Mouse (Mus musculus) hindbrain, embryonic 13.5 days (tissue): Measurements from ENCODE around the gene Adrm1. TPM values are rescaled to one million over a fixed set of nuclear protein-coding genes. Genes with fewer than 3 reads are reported as not detected.
A peak's percentile ranks its signal among the peaks of the same experiment; 100 is the strongest.

Experiments
- ATAC-seq: fragments of 200-750 bp; cut with Nextera tagmentation; 2 replicates; pipeline ENCODE4 v1.8.0; 2017; ENCODE audit warnings: moderate TSS enrichment; ENCODE audit not compliant: low FRiP score
- H3K27ac ChIP-seq: fragments of 300-500 bp; sonication (generic); 2 replicates; pipeline ENCODE4 v1.5.1; 2015; ENCODE audit warnings: inconsistent platforms, mild to moderate bottlenecking, moderate library complexity
- H3K27me3 ChIP-seq: fragments of 300-500 bp; sonication (generic); 2 replicates; pipeline ENCODE4 v1.6.1; 2015; ENCODE audit warnings: mild to moderate bottlenecking, inconsistent platforms
- H3K36me3 ChIP-seq: fragments of 300-500 bp; sonication (generic); 2 replicates; pipeline ENCODE4 v1.6.1; 2015; ENCODE audit warnings: mild to moderate bottlenecking, inconsistent platforms
- H3K4me1 ChIP-seq: fragments of 300-500 bp; sonication (generic); replicated peaks from 2 replicates; pipeline ENCODE4 v1.6.1; 2015; ENCODE audit warnings: inconsistent platforms
- H3K4me2 ChIP-seq: fragments of 300-500 bp; sonication (generic); 2 replicates; pipeline ENCODE4 v1.6.1; 2015; ENCODE audit warnings: inconsistent platforms, mild to moderate bottlenecking, moderate library complexity
- H3K4me3 ChIP-seq: fragments of 300-500 bp; sonication (generic); 2 replicates; pipeline ENCODE4 v1.5.1; 2015; ENCODE audit warnings: mild to moderate bottlenecking, inconsistent platforms
- H3K9ac ChIP-seq: fragments of 300-500 bp; sonication (generic); 2 replicates; pipeline ENCODE4 v1.6.1; 2015; ENCODE audit warnings: mild to moderate bottlenecking, inconsistent platforms
- H3K9me3 ChIP-seq: fragments of 300-500 bp; sonication (generic); 2 replicates; pipeline ENCODE4 v1.6.1; 2016; ENCODE audit warnings: inconsistent platforms
- WGBS: fragments of 180-500 bp; shearing (Covaris S2); methylation state at CpG from one replicate; pipeline ENCODE4 v1.1.7; 2015; 5-methylcytosine and 5-hydroxymethylcytosine counted together
- polyA plus RNA-seq: library from polyadenylated mRNA; unstranded; fragments of >200 nt; fragmentation: Nextera tagmentation; extraction: Ambion mirVana; gene quantifications from 2 replicates; pipeline ENCODE4 v1.2.1, GENCODE M21; 2015

Gene Adrm1
- polyA plus RNA-seq, 1 experiment from 2014 or later: 208 TPM

DNA sequence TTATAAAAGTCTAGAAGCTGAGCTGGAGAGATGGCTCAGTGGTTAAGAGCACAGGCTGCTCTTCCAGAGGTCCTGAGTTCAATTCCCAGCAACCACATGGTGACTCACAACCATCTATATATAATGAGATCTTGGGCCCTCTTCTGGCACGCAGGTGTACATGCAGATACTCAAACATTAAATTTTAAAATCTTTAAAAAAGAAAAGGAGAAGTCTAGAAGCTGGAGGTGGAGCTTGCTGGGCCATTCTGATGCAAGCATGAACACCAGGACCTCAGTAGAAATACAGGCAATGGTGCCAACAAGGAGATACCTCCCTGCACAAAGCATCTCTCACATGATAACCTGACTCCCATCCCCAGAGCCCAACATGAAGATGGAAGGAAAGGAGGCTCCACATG is 37.7 kb downstream of the Adrm1 start:
- Histone ChIP-seq H3K9me3 (no peaks in the 10 kb centered on the region), H3K36me3 (no peaks in the 10 kb centered on the region), H3K9ac (no peak overlapping the region), H3K4me3 (no peak overlapping the region), H3K27me3 (no peaks in the 10 kb centered on the region), H3K4me2 (no peak overlapping the region), H3K27ac (no peak overlapping the region), H3K4me1 (peaks cover 34% of the 10 kb centered on the region)
- ATAC-seq: no peak
- WGBS: 70% methylated on average over 1 of the region's 1 CpGs

DNA sequence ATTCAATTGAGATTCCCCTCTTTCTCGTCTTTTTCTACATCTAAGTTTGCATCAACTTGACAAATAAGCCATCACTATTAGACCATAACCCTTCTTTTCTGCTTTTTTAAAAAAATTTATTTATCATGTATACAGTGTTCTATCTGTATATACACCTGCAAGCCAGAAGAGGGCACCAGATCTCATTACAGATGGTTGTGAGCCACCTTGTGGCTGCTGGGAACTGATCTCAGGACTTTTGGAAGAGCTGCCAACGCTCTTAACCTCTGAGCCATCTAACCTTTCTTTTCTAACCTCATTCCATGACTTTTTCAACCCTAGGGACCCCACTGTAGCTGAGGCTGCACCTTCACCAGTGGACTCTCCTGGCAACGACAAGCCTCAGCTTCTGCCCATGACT is 41.0 kb downstream of the Adrm1 start:
- Histone ChIP-seq H3K4me2 (no peak overlapping the region), H3K27ac (no peak overlapping the region), H3K4me3 (no peak overlapping the region), H3K36me3 (no peaks in the 10 kb centered on the region), H3K9ac (no peak overlapping the region), H3K4me1 (peaks cover 17% of the 10 kb centered on the region), H3K9me3 (no peaks in the 10 kb centered on the region), H3K27me3 (no peaks in the 10 kb centered on the region)
- no peak for ATAC-seq
- 98% methylated on average over 3 of the region's 3 CpGs for WGBS

DNA sequence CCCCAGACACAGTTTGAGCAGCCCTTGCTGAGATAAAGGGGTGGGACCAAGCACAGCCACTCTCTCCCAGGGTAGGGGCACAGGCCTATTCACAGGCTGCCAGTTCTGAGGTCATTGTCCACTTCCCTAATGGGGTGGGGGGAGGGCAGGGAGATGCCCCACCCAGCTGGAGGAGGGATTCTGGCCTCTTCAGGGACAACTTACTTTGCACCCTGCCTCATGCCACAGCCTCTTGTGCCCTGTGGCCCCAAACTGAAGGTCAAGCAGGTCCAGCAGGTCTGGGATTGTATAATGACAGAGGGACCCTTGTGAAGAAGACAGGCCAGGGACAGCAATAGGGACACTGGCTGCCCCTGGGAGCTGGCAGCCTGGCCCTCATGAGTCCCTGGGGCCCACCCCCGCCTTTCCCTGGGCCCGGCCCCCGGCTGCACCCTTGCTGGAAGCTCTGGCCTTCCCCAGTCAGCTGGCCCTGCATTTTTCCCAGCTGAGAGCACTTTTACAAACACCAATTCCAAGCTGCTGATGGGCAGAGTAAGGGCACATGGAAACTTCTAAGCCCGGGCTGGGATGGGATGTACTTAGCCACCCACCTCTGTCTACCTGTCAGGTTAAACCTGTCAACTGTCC is 43.2 kb downstream of the Adrm1 start:
- no peak overlapping the region for H3K27ac ChIP-seq
- H3K4me3 ChIP-seq: no peak overlapping the region
- no peaks in the 10 kb centered on the region for H3K36me3 ChIP-seq
- no peak overlapping the region for H3K9ac ChIP-seq
- H3K4me2 ChIP-seq: no peak overlapping the region
- 86% methylated on average over 4 of the region's 4 CpGs for WGBS
- no peaks in the 10 kb centered on the region for H3K9me3 ChIP-seq
- no peaks in the 10 kb centered on the region for H3K27me3 ChIP-seq
- no peak for ATAC-seq
- H3K4me1 ChIP-seq: peaks cover 24% of the 10 kb centered on the region

DNA sequence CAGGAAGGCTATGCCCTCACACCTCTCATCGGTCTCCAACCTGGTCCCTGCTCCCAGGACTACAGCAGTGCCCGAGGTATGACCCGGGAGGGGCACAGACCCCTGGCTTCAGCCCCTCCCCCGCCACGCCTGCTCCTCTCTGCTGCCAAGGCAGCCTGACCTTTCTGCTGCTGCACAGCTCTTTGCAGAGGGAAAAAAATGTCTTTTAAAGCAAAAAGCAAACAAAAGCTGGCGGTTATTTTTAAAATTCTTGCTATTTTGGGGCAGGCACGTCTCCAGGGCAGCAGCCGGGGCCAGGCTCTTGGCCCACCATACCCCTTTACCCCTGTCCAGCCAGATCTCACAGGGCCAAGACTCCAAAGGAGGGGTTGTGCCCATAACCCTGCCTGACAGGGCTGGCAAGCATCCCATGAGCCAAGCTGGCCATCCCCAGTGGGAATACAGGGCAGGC is 43.8 kb downstream of the Adrm1 start:
- no peak overlapping the region; the same call in 1 of the 2 replicates for H3K9ac ChIP-seq
- H3K4me1 ChIP-seq: peaks cover 24% of the 10 kb centered on the region
- no peak overlapping the region for H3K27ac ChIP-seq
- no peaks in the 10 kb centered on the region for H3K9me3 ChIP-seq
- WGBS: 70% methylated on average over 8 of the region's 8 CpGs
- H3K27me3 ChIP-seq: no peaks in the 10 kb centered on the region
- no peak for ATAC-seq
- no peaks in the 10 kb centered on the region for H3K36me3 ChIP-seq
- no peak overlapping the region for H3K4me3 ChIP-seq
- no peak overlapping the region for H3K4me2 ChIP-seq

DNA sequence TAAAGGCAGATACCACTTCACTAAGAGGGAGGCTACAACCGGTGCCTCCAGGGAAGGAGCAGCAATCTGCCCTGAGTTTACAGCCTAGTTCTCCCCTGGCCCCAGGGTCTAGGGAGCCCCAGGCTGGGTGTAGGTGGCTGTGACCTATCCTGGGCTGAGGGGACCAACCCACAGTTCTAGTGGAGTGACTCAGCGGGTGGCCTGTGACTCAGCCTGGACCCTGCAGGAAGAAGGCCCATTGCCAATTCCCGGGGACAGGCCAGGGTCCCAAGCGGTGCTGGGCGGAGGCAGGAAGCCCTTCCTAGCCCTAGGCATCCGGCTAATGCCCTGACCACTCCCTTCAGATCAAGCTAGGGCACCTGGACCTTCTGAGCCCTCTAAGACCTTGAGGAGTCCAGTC is 44.7 kb downstream of the Adrm1 start:
- Histone ChIP-seq H3K4me3 (no peak overlapping the region), H3K4me1 (peaks cover 24% of the 10 kb centered on the region)
- WGBS: 75% methylated on average over 6 of the region's 6 CpGs

DNA sequence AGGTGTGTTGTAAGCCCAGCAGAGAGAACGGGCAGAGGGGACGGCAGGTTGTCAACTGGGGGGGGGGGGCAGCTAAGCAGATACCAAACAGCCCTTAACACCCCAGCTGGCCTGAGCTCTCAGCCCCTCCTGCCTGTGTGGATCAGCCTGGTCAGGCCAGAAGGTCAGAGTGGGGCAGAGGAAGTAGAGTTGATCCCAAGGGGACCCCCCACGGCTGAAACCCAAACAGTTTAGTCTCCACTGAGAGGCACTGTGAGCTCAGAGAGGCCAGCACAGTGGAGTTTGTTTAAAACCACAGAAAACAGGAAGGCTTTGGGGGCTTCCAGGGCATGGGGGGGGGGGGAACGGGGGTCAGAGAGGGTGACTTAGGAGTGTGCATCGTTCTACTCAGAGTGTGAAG is 45.6 kb downstream of the Adrm1 start:
- Histone ChIP-seq H3K27me3 (no peaks in the 10 kb centered on the region), H3K4me3 (no peak overlapping the region), H3K9ac (no peak overlapping the region), H3K27ac (no peak overlapping the region), H3K9me3 (no peaks in the 10 kb centered on the region), H3K36me3 (no peaks in the 10 kb centered on the region), H3K4me1 (peaks cover 27% of the 10 kb centered on the region), H3K4me2 (no peak overlapping the region)
- no peak for ATAC-seq
- WGBS: 80% methylated on average over 5 of the region's 5 CpGs

More for the DNA sequence above, 44.7 kb downstream of the Adrm1 start:
- Histone ChIP-seq H3K36me3 (no peaks in the 10 kb centered on the region), H3K9ac (no peak overlapping the region), H3K9me3 (no peaks in the 10 kb centered on the region), H3K27ac (no peak overlapping the region), H3K4me2 (no peak overlapping the region), H3K27me3 (no peaks in the 10 kb centered on the region)
- no peak for ATAC-seq

DNA sequence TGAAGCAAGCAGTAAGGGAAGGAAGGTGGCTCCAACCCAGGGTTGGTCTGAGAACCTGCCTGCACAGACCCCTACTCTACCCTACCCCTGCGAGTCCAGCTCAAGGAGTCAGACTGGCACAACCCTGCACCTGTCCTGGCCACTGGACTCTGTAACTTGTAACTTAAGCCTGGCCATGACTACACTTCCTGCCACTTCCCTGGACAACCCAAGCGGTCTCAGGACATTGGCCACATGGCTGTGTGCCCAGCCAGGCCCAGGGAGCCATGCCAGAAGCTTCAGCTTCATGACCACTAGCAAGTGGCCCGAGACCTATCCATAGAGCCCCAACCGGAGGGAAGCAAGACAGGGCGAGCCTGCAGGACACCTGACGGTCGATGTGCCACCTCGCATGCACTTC is 46.3 kb downstream of the Adrm1 start:
- Histone ChIP-seq H3K9ac (no peak overlapping the region), H3K9me3 (no peaks in the 10 kb centered on the region), H3K27ac (no peak overlapping the region), H3K27me3 (peaks cover 3% of the 10 kb centered on the region; the same call in 1 of the 2 replicates), H3K4me3 (no peak overlapping the region), H3K4me2 (no peak overlapping the region), H3K36me3 (no peaks in the 10 kb centered on the region), H3K4me1 (peaks cover 34% of the 10 kb centered on the region)
- WGBS: 89% methylated on average over 8 of the region's 8 CpGs
- no peak for ATAC-seq

DNA sequence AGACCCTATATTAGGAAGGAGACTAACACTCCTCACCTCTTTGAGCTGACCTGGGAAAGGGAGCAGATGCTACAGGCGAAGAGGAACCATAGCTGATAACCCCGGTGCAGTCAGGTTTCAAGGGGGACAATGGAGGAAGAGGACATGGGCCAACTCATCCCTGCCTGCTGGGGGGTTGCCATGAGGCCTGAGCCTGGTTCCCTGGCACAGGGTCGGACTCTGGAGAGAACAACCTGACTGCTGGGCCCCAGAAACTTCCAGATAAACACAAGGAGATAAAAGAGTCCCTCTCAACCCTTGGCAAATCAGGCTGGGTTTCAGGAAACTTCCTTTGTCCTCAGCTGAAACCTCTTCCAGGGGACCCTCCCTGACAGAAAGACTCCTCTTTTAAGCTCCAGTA is 47.0 kb downstream of the Adrm1 start:
- peaks cover 10% of the 10 kb centered on the region for H3K27me3 ChIP-seq
- no peak overlapping the region for H3K27ac ChIP-seq
- H3K4me3 ChIP-seq: no peak overlapping the region
- peaks cover 35% of the 10 kb centered on the region for H3K4me1 ChIP-seq
- H3K36me3 ChIP-seq: no peaks in the 10 kb centered on the region
- H3K9me3 ChIP-seq: no peaks in the 10 kb centered on the region
- H3K9ac ChIP-seq: no peak overlapping the region
- H3K4me2 ChIP-seq: no peak overlapping the region
- no peak for ATAC-seq
- WGBS: 76% methylated on average over 3 of the region's 3 CpGs

DNA sequence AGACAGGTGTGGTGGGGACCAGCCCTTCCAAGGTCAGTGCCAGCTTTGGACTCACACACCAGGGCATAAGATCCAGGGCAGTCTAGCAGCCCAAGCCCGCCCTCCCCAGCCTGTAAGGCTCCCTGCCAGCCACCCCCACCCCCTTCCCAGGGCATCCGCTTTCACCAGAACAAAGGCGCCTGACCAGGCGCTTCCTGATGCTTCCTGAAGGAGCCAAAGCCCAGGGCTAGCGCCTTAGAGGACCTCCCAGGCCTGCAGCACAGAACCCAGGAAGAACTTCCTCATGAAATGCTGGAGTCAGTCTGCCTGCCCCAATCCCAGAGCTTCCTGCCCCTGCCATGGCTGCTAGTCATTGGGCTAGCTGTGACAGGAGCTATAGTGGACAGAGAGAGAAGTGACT is 47.4 kb downstream of the Adrm1 start:
- 40% methylated on average over 5 of the region's 5 CpGs for WGBS
- H3K9ac ChIP-seq: no peak overlapping the region

DNA sequence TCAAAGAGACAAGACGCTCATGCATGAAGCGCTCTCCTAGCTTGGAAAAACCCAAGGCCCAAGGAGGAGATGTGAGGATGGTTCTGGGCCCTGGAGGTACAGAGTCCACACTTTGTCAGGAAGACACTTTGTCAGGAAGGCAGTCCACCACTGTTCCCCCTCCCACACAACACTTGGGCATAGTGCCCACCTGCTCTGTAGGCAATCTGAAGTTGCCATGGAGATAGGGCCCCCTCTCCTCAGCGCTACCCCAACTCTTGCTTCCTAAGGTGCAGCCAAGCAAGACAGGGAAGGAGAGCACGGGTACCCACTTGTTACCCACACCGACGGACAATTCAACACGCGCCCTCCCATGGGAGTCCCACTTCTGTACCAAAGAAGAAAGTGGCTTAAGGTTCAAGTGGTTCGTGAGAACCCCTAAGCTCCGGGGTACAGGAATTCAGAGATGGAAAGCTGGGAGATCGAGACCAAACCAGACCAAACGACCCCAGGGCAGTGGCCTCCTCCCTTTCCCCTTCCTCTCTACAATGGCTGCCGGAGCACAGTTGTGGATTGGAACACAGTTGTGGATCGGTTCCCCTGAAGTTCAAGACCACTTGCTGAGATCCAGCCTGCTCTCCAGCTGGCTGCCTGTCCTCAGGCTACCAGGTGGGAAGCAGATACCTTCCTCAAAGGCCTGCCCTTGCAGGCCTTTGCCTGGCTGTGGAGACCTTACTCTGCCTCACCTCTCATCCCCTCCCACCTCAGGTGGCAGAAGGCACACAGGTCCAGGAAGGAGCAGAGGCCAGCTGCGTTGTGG is 48.1 kb downstream of the Adrm1 start:
- Histone ChIP-seq H3K4me3 (no peak overlapping the region), H3K4me1 (peaks cover 34% of the 10 kb centered on the region), H3K4me2 (no peak overlapping the region), H3K27me3 (peaks cover 21% of the 10 kb centered on the region), H3K27ac (peak overlapping the region; percentile 23; the same call in 1 of the 2 replicates), H3K36me3 (no peaks in the 10 kb centered on the region), H3K9ac (no peak overlapping the region), H3K9me3 (no peaks in the 10 kb centered on the region)
- WGBS: 76% methylated on average over 15 of the region's 15 CpGs
- ATAC-seq: 0 out of 2 replicates have a peak, but pooled peaks have one; percentile 18

More for the DNA sequence above, 47.4 kb downstream of the Adrm1 start:
- Histone ChIP-seq H3K4me1 (peaks cover 35% of the 10 kb centered on the region), H3K27me3 (peaks cover 14% of the 10 kb centered on the region), H3K9me3 (no peaks in the 10 kb centered on the region), H3K36me3 (no peaks in the 10 kb centered on the region), H3K27ac (peak overlapping the region; percentile 23; the same call in 1 of the 2 replicates), H3K4me2 (no peak overlapping the region), H3K4me3 (no peak overlapping the region)
- no peak for ATAC-seq

DNA sequence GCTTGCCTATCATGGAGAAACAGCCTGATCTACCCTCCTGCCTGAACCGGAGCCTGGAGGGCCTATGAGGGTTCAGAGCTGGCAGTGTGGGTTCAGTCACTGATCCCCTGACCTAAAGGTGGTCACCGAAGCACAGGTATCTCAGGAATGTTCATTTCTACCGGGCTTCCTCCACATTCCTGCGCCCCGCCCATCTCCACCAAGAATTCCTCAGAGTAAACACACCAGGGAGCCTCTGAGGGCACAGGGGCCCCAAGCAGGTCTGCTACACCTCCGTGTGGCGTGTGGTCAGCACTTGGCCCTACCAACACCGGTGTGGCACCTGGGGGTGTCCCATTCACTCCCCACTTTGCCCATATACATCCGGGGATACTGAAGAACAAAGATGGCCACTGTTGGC is 48.9 kb downstream of the Adrm1 start:
- Histone ChIP-seq H3K27me3 (peaks cover 29% of the 10 kb centered on the region), H3K4me1 (peaks cover 34% of the 10 kb centered on the region), H3K9ac (no peak overlapping the region), H3K9me3 (no peaks in the 10 kb centered on the region), H3K4me2 (no peak overlapping the region), H3K4me3 (no peak overlapping the region), H3K27ac (no peak overlapping the region), H3K36me3 (no peaks in the 10 kb centered on the region)
- 81% methylated on average over 9 of the region's 9 CpGs for WGBS
- no peak for ATAC-seq

DNA sequence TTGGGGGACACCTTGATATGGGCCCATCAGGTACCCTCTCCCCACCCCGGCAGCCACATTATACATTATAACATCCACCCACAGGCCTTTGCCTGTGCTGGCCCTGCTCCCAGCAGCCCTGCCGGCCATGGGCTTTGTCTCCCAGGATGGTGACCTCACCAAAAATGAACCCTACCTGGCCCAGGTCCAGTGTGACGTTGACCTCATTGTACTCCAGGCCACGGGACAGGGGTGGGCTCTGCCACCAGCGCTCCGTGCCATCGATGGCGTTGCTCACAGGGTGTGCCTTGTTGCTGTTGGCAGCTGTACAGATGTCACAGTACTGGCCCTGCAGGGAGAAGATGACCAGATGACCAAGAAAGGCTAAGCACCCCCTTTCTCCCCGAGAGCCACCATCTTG is 49.8 kb downstream of the Adrm1 start:
- peaks cover 39% of the 10 kb centered on the region for H3K4me1 ChIP-seq
- 95% methylated on average over 9 of the region's 9 CpGs for WGBS
- no peak overlapping the region for H3K27ac ChIP-seq
- no peak for ATAC-seq
- H3K27me3 ChIP-seq: peaks cover 38% of the 10 kb centered on the region
- no peak overlapping the region for H3K4me2 ChIP-seq
- H3K9me3 ChIP-seq: no peaks in the 10 kb centered on the region
- H3K9ac ChIP-seq: no peak overlapping the region
- no peak overlapping the region for H3K4me3 ChIP-seq
- no peaks in the 10 kb centered on the region for H3K36me3 ChIP-seq

DNA sequence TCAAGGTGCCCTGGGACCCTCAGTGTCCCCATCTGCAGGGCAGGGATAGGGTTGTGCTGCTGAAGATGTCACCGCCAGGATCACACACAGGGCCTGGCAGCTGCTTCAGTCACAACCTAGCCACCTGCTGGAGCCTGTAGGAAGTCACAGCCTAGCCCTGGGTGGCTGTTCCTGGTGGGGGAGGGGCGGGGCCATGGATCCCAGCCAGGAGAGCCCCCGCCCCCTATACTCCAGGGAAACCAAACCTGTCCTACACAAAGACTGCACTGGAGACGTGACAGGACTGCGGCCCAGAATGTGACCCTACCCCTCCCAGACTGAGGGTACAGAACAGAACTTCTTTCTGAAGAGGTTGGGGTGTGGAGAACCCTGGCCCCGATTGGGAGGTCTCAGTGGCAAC is 51.0 kb downstream of the Adrm1 start:
- WGBS: 11% methylated on average over 6 of the region's 6 CpGs

More for the DNA sequence above, 51.0 kb downstream of the Adrm1 start:
- peaks cover 49% of the 10 kb centered on the region for H3K27me3 ChIP-seq
- no peak overlapping the region for H3K4me3 ChIP-seq
- no peak for ATAC-seq
- peak overlapping the region; percentile 13; the same call in 1 of the 2 replicates for H3K9ac ChIP-seq
- no peaks in the 10 kb centered on the region for H3K9me3 ChIP-seq
- peaks cover 48% of the 10 kb centered on the region for H3K4me1 ChIP-seq
- no peak overlapping the region for H3K27ac ChIP-seq
- no peak overlapping the region for H3K4me2 ChIP-seq
- H3K36me3 ChIP-seq: no peaks in the 10 kb centered on the region
